Mouse (Mus musculus) cortical plate, adult 2 months (tissue): ENCODE results near the gene Scel. TPM values are rescaled to one million over a fixed set of nuclear protein-coding genes. Genes with fewer than 3 reads are reported as not detected.

ENCODE experiments used
- H3K27ac ChIP-seq: fragments of 200-500 bp; 2 replicates; pipeline ENCODE4 v1.5.1; 2012; ENCODE audit warnings: low read length, control low read depth, inconsistent platforms; ENCODE audit not compliant: insufficient read depth
- H3K4me1 ChIP-seq: fragments of 200-500 bp; 2 replicates; pipeline ENCODE4 v1.6.1; 2011; ENCODE audit warnings: low read length; ENCODE audit not compliant: control insufficient read depth, insufficient read depth
- H3K4me3 ChIP-seq: fragments of 200-500 bp; 2 replicates; pipeline ENCODE4 v1.5.1; 2011; ENCODE audit warnings: mild to moderate bottlenecking, low read length, control low read depth; ENCODE audit not compliant: insufficient read depth
- CTCF ChIP-seq: fragments of 200-500 bp; IDR thresholded peaks from 2 replicates; pipeline ENCODE4 v1.5.1; 2011; ENCODE audit warnings: mild to moderate bottlenecking, control low read depth, low read length; ENCODE audit not compliant: insufficient read depth; ENCODE audit errors: extremely low read depth
- POLR2A ChIP-seq: fragments of 200-500 bp; IDR thresholded peaks from 2 replicates; pipeline ENCODE4 v1.6.1; 2011; ENCODE audit warnings: mild to moderate bottlenecking, low read length, control low read depth; ENCODE audit not compliant: insufficient read depth; ENCODE audit errors: extremely low read depth
- polyA plus RNA-seq: library from polyadenylated mRNA; depleted of rRNA; stranded (reverse); fragments of >200 nt; gene quantifications from 2 replicates; pipeline ENCODE4 v1.2.3, GENCODE M21; 2012

The Scel gene
- polyA plus RNA-seq, 1 experiment, result 2.0 TPM

- Histone ChIP-seq H3K4me1 (peaks cover 4% of the 10 kb centered on the region; the same call in 1 of the 2 replicates), H3K4me3 (no peak overlapping the region), H3K27ac (no peak overlapping the region)
- TF ChIP-seq POLR2A (no peak), CTCF (no peak)
Measured at GRCm38 (mm10) chr14:103552379-103552778, 39.2 kb downstream of the Scel start.

- H3K27ac ChIP-seq, result no peak overlapping the region
- H3K4me1 ChIP-seq, result peaks cover 4% of the 10 kb centered on the region; the same call in 1 of the 2 replicates
- TF ChIP-seq POLR2A, result no peak
- TF ChIP-seq CTCF, result no peak
- no peak overlapping the region for H3K4me3 ChIP-seq
Measured at GRCm38 (mm10) chr14:103556609-103557008, 43.5 kb downstream of the Scel start.

- H3K4me1 ChIP-seq, result no peaks in the 10 kb centered on the region
- TF ChIP-seq CTCF, result no peak
- no peak for TF ChIP-seq POLR2A
- no peak overlapping the region for H3K4me3 ChIP-seq
- no peak overlapping the region for H3K27ac ChIP-seq
Measured at GRCm38 (mm10) chr14:103561383-103562096, 48.4 kb downstream of the Scel start.

- Histone ChIP-seq H3K27ac (no peak overlapping the region), H3K4me3 (no peak overlapping the region), H3K4me1 (peaks cover 2% of the 10 kb centered on the region; the same call in 1 of the 2 replicates)
- TF ChIP-seq POLR2A (no peak), CTCF (no peak)
Measured at GRCm38 (mm10) chr14:103567957-103568356, 54.8 kb downstream of the Scel start.

GRCm38 (mm10) chr14:103568433-103568832 lies 55.3 kb downstream of the Scel start:
- Histone ChIP-seq H3K4me1 (peaks cover 2% of the 10 kb centered on the region; the same call in 1 of the 2 replicates), H3K27ac (no peak overlapping the region), H3K4me3 (no peak overlapping the region)
- TF ChIP-seq CTCF, result no peak
- no peak for TF ChIP-seq POLR2A

- peaks cover 2% of the 10 kb centered on the region; the same call in 1 of the 2 replicates for H3K4me1 ChIP-seq
- no peak overlapping the region for H3K27ac ChIP-seq
- TF ChIP-seq CTCF (no peak), POLR2A (no peak)
- H3K4me3 ChIP-seq, result no peak overlapping the region
Measured at GRCm38 (mm10) chr14:103571598-103572320, 58.6 kb downstream of the Scel start.

GRCm38 (mm10) chr14:103575854-103576253 lies 62.7 kb downstream of the Scel start:
- peaks cover 2% of the 10 kb centered on the region; the same call in 1 of the 2 replicates for H3K4me1 ChIP-seq
- H3K27ac ChIP-seq, result no peak overlapping the region
- TF ChIP-seq POLR2A (no peak), CTCF (no peak)
- H3K4me3 ChIP-seq, result no peak overlapping the region

DNA sequence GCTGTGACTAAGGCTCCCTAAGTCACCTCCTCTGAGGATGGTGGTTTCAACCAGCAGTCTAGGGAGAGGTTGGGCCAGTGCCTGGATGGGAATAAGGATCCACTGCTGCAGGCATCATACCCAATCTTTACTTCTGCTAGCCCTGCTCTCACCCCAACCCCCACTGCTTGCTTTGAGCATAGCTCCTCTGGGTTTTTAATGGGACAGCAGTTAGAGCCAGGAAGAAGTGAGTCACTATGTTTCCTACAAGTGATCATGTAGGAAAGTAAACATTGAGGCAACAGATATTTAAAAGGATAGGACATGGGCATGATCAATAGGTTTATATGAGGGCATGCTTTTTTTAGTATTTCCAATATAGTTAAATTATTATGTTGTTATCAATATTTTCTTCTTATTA lies 63.9 kb downstream of the Scel start:
- Histone ChIP-seq H3K4me1 (no peaks in the 10 kb centered on the region), H3K27ac (no peak overlapping the region), H3K4me3 (no peak overlapping the region)
- no peak for TF ChIP-seq CTCF
- TF ChIP-seq POLR2A, result no peak

GRCm38 (mm10) chr14:103586662-103587061 lies 73.5 kb downstream of the Scel start:
- Histone ChIP-seq H3K27ac (no peak overlapping the region), H3K4me3 (no peak overlapping the region), H3K4me1 (no peaks in the 10 kb centered on the region)
- TF ChIP-seq POLR2A (no peak), CTCF (no peak)

GRCm38 (mm10) chr14:103587208-103587900 lies 74.2 kb downstream of the Scel start:
- TF ChIP-seq CTCF (no peak), POLR2A (no peak)
- Histone ChIP-seq H3K4me3 (no peak overlapping the region), H3K27ac (no peak overlapping the region), H3K4me1 (no peaks in the 10 kb centered on the region)
